Mouse (Mus musculus) ovary, postnatal 14 days (tissue): ENCODE results near the gene Dstn.

Source experiments
- DNase-seq: peaks from one replicate; pipeline ENCODE4 v3.0.0; 2022; ENCODE audit warnings: low spot score

The Dstn gene

GRCm38 (mm10) chr2:143914760-143915599, at the start of gene Dstn:
Gene Dstn, plus strand, starts transcription at chr2:143915320.
- DNase-seq: peak; percentile 99

DNA sequence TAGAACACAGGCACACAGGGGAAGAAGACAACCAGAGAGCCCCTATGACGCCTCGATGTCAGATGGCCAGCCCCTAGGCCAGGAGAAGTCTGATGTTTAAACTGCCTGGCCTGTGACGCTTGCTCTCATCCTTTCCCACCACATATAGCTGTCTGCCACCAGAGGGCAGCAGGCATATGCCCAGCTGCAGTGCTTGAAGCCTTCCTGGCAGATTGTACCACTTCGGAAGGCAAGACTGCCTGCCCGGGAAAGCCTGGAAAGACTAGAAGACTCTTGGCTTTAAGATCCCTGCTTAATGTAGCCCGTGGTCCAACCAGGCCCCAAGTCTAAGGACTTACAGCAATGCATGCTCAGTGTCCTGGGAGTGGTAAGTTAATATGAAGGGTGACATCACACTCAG, 47.8 kb upstream of the Dstn start:
- DNase-seq: peak; percentile 70

DNA sequence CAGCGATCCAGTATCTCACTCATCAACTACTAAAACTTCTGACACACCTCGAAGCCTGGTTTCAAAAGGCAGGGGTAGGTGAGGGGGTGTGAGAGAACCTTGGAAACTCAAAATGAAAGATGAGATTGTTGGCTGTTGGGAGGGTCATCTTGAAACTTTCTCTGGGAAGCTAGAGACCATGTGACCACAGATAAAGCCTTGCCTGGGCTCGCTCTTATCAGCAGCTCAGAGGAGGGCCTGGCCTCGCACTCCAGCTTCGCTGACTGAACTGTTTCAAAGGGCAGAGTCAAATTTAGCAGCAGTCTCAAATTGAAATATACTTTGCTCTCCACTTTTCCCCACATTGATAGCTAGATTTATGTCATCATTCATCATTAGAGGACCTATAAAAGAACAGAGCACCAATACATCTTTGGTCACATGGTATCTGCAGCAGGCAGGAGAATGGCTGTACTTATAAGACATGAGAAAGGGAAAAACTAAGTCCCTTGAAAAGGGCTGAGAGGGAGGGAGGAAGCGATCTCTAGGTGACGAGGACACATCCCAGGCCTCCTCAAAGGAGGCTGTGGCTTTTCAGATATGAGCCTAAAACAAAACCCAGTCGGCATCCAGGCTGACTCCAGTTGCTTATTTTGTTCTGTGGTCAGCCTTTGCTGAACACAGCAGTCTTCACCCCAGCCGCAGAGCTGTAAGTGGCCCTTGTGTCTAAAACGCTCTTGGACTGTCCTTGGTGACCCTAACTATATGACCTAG, 44.0 kb upstream of the Dstn start:
- no peak for DNase-seq

GRCm38 (mm10) chr2:143876026-143876425, 39.1 kb upstream of the Dstn start:
- DNase-seq: no peak

- no peak for DNase-seq
Observed at GRCm38 (mm10) chr2:143876929-143877632, 38.0 kb upstream of the Dstn start.

DNA sequence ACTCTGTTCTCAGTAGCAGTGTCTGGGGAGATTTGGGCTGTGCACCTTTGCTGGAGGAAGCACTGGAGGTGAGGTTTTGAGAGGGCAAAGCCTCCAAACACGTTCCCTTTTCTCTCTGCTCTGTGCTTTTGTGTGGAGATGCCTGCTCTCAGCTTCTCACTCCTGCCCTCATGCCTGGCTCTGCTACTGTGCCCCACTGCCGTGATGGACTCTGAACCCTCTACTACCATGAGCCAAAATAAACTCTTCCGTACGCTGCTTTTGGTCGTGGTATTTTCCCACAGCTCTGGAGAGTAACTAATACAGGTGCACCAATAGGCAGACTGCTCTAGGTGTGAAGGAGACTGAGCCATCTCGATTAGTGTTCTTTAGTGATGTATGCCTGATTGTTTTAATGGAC, 35.8 kb upstream of the Dstn start:
- DNase-seq: no peak

GRCm38 (mm10) chr2:143882002-143882401, 33.1 kb upstream of the Dstn start:
- DNase-seq: no peak

GRCm38 (mm10) chr2:143882606-143883288, 32.4 kb upstream of the Dstn start:
- no peak for DNase-seq

DNA sequence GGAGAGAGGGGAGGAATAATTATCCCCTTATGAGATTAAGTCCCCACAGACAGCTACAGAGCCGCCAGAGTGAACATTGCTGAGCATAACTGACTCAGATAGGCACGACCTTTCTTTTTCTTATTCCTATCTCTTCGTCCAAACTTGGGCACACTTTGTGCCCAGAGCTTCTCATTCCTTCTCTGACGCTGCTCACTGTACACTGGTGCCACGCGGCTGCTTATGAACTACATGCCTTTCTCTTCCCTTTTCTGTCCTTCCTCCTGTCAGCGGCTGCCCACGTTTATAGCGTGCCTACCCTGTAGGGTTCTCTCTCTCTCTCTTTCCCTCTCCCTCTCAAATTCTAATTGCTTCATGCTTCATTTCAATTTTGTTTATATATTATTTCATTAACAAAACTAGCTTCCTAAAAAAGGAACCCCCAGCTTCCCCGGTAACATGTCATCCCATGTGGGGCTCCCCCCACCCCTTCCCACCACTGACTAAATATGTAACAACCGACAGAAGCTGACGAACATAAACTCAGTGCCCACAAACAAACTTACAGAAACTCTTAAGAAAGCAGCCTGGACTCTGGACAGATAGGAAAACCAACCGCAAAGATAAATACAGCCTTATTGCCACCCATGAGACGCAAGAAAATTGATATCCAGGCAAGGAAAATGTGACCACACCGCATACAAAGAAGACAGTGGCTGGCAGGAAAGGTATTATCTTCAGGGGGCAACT, 25.8 kb upstream of the Dstn start:
- DNase-seq: no peak

GRCm38 (mm10) chr2:143889860-143890433, 25.2 kb upstream of the Dstn start:
- no peak for DNase-seq

GRCm38 (mm10) chr2:143891302-143892048, 23.6 kb upstream of the Dstn start:
- DNase-seq: no peak

DNA sequence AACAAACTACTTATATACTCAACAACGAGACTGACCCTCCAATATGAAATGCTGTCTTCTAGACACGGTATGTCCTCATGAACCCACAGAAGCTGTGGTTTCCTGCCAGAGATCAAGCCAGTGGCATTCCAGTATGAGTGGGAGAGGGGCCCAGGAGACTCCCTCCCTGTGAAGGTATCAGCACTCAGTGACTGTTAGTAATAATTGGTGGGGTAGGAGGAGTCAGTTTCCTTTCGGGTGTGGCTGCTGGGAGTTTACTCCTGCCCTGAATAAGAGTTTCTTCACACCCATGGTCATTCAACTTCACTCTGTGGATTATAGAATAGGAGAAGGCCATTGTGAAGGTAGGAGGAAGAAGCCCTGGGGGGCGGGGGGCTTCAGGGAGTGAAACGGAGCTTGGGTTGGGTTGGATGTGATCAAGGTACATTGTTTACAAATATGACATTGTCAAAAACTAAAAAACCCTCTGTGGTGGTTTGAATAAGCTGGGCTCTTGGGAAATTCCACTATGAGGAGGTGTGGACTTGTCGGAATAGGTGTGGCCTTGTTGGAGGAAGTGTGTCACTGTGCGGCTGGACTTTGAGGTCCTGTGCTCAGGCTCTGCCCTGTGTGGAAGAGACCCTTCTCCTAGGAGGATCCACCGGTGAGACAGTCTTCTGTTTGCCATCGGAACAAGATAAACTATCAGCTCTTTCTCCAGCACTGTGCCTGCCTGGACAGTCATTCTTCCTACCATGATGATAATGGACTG, 15.5 kb upstream of the Dstn start:
- no peak for DNase-seq

DNA sequence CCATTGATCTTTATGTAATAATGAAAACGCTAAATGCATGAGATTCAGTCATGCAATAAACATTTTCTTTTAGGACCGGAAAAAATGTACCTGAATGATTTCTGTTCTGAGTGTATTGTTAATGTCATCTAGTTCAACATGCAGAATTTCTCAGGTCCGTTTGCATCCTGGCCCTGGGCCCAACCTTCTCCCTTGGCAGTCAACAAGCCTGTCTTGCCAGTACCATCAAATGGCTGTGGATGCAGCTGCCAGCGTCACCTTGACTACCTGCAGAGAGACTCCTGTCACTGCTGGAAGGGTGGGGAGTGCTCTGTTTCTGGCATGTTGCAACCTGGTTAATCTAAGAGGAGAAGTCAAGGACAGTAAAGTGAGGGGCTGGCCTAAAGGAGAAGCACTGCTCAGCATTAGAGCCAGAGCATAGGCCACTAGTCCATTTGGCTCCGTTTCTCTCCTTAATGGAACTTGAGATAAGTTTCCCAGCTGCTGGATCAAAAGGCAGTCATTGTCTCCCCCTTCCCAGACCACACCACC, 14.2 kb upstream of the Dstn start:
- DNase-seq: no peak

GRCm38 (mm10) chr2:143903376-143904045, 11.6 kb upstream of the Dstn start:
- DNase-seq: no peak

DNA sequence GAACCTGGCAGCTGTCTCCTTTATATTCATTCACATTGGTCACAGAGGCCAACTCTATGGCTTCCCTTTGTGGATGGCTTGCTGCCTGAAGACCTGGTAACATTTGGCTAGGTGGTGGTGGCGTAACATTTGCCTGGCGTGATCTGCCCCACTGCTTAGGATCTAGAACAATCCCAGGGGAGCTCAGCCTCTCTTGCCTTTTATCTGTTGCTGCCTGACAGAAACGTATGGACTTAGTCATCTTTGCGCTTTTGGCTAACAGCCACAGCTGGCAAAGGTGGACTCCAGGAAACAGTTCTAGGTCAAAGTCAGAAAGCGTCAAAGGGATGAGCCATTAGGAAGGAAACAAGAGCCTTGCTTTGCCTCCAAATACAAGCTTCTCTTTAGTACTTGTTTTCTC, 10.2 kb upstream of the Dstn start:
- no peak for DNase-seq

- DNase-seq: no peak
Observed at GRCm38 (mm10) chr2:143909230-143909629, 5.9 kb upstream of the Dstn start.

GRCm38 (mm10) chr2:143912199-143912598, 2.9 kb upstream of the Dstn start:
- DNase-seq: no peak

DNA sequence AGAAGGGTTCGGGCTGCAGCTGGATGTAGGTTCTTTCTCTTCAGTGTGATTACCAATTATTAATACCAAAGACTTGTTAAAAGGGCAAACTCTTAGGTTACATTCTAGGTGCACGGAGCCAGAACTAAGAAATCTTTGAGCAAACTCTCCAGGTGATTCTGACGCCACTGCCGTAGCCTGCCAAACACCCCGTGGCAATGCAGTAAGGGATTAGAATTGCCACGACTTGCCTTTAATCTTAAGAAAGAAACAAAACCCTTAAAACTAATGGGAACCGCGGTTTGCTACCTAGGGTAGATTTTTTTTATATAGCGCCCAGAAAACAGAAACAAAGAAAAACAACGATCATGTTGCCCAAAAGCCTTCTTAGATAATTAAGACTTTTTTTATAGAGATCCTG, 899 bp upstream of the Dstn start:
- no peak for DNase-seq
